Mouse (Mus musculus) kidney, postnatal 10 days (tissue): ENCODE results near the gene Scaf4.

Experiments
- DNase-seq: peaks from one replicate; pipeline ENCODE4 v3.0.0; 2021; ENCODE audit warnings: mixed read lengths

Gene Scaf4

DNA sequence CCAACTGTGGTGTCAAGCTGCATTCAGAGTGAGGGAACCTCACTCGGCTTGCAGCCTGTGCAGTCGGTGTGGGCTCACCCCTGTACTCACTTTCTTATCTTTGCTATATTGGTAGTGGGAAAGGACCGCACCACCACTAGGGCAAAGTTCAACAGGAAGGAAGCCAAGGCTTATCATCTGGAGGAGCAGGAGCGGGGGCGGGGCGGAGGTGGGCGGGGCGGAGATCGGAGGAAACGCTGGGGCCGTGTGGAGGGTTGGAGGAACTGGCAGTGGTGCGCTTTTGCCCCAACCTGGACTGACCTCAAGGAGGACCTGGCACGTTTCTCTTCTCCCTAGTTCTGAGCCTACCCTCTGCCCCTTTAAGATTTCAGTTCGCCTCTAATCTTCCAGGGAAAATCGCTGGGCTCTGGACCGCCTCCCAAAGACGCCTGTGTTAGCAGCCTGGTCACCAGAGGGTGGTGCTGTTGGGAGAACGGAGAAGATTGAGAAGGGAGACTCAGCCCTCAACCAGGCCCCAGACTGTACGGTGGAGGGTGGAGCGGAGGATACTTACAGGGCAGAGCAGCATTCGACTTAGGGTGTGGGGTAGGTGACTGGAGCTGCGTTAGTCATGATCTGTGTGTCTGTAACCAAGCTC, 86.8 kb downstream of the Scaf4 start:
- DNase-seq, result peak; percentile 86

DNA sequence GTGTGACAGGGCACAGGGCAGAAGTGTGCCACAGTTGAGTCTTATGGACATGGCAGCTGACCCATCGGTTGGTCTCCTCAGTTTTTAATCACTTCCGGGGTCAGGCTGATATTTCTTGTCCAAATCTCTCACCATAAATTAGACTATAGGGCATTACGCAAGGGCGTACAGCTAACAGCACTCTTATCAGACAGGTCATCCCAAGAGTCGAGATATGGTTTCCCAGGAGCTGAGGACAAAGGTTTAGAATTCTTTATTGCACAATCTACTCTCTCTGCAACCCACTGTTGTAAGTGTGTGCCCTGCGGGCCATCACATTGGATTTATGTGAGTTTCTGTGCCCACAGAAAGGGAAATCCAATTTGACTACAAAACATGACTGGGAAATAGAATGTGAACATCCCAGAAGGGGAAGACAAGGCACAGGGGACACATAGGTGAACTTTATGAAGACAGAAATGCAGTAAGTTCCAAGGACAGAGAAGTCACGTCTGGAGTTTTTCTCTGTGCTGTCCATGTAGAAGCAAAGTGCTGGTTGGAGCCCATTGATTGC, 87.5 kb downstream of the Scaf4 start:
- DNase-seq, result no peak

DNA sequence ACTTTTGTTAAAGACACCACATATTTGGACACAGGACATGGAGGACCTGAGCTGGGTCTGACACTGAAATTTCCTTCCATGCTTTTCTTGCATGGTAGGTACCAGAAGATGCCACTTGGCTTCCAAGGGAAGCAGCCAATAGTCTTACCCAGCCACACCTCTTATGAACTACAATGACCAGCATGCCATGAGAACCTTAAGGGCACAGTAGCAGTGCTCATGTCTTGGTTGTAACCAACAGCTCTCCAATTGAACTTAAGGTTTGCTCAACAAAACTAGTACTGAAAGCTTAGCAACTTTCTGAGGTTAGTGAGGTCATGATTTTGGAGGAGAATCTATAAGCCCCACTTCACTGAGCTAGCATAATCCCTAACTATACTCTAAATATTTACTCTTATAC, 90.6 kb downstream of the Scaf4 start:
- no peak for DNase-seq

DNA sequence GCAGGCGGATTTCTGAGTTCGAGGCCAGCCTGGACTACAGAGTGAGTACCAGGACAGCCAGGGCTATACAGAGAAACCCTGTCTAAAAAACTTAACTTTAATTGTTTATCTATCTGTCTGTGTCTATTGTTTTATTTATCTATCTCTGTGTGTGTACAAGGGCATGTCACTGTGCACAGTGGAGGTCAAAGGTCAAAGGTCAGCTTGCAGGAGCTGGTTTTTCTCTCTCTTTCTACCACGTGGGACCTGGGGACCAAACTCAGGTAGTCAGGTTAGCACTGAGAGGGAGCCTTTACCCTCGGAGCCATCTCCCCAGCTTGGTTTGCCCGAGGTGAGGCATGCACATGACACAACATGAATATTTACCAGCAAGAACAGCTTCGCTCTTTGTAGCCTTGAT, 93.0 kb downstream of the Scaf4 start:
- no peak for DNase-seq

DNA sequence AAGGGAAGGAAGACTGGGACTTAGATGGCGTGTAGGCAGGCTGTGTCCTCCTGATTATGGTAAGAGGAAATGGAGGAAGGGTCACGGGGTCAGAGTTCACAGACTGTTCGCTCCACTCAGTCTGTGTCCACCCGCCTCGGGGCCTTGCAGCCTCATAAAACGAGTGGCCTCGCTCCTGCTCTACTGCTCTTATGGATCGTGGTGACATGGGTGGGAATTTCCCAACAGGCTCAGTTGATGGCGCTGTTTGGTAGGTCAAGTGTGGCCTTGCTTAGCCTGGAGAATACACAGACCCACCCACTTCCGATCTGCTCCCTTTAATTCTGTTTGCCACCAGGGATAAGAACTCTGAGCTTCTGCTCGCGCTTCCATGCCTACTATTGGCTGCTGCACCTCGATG, 96.8 kb downstream of the Scaf4 start:
- peak; percentile 71 for DNase-seq

- DNase-seq, result peak; percentile 91
These were observed 98.2 kb downstream of the Scaf4 start for GRCm38 (mm10) chr16:90185928-90186588.

DNA sequence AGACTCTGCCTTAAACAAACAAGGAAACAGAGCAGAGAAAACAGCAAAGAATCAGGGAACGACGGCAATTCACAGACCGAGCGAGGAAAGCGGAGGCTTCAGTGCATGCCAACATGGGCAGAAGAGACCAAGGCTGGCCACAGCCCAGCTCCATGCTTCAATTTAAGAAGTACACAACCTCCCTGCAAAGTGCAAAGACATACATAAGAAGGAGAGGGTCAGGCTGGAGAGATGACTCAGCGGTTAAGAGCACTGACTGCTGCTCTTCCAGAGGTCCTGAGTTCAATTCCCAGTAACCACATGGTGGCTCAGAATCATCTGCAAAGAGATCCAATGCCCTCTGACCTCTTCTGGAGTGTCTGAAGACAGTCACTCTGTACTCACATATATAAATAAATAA, 100.2 kb downstream of the Scaf4 start:
- no peak for DNase-seq

DNA sequence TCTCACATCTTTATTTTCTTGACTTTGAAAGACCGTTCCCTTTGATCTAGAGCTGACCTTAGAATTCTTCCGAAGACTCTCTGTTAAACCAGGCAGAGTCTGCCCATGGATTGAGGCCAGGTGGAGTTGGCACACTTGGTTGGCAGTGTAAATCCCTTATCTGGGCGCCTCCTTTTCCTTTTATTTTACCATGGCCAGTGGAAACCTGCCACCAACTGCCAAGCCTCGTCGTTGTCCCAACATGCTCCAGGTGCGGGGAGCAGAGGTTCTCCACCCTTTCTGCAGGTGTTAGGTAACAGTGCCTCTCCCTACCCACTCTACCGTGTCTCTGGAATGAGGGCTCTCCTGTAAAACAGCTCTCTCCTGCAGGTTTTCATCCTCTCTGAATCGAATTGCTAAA, 102.6 kb downstream of the Scaf4 start:
- DNase-seq, result no peak

DNA sequence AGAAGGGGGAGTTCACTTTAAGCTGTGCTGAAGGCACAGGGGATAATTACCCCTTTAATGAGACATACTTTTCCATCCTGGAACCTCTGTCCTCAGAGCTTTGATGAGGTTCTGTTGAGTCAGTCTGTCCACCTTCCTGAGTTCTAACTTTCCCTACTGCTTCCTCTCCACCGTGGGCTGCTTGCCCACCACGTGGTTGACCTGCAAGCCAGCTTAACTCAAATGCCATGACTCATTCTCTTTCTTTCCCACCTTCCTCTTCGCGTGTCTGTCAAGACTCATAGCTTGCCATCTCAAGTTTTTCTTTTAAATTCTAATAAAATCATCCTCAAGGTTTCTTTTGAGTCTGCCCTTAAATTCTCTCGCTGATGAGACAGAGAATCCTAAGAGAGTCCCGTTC, 103.3 kb downstream of the Scaf4 start:
- DNase-seq, result no peak

- DNase-seq, result no peak
These were observed 104.4 kb downstream of the Scaf4 start for GRCm38 (mm10) chr16:90179892-90180291.

DNA sequence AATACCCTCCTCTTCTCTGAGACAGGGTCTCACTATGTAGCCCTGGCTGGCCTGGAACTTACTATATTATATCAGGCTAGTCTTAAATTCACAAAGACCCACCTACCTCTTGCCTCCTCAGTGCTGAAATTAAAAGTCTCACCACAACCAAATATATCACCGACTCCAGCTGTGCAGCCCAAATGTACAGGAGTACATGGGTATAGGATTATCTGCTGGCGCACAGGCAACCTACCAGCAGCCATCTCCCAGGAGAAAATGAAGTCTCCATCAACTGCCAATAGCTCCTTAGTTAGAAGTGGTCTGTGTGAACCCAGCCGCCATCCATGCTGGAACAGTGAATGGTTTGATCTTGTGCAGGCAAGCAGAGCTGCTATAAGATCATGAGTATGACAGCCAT, 105.9 kb downstream of the Scaf4 start:
- no peak for DNase-seq

DNA sequence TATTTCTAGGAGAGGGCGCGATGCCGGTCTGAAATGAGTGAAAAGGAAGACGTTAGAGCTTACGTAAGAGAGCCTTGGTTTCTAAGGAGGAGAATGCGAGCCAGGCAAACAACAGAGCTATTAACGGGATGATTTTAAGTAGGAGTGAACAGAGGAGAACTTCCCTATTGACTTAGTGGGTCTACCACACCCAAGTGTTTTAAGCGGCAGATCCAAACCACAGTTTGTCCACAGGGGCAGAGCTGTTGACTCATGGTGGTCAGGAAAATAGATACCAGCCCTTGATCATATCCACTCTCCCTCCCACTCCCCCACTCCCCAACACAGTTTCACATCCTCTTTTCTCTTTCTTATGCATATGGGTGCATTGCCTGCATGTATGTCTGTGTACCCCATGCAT, 106.9 kb downstream of the Scaf4 start:
- no peak for DNase-seq

DNA sequence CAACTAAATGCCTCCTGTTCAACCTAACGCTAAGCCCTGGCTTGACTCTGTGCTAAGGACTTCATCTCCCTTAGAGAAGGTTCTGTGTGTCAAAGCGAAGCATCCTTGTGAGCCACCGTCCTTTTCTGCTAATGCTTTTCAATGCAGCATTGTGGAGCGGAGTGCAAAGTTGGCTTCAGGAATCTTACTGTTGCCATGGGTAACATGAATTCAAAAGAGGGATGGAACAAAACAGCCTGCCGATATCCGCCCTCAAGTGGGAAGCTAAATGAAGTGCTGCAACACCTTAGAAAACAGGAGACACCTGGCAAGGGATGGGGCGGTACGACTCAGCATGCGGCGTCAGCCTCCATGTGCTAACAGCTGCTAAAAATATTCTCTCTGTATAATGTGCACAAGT, 107.8 kb downstream of the Scaf4 start:
- no peak for DNase-seq
